Mouse (Mus musculus) erythroid progenitor cell, adult 5-6 weeks (primary cell): ENCODE measurements around the gene Osbp2. TPM values are rescaled to one million over a fixed set of nuclear protein-coding genes. Genes with fewer than 3 reads are reported as not detected.

Experiments
- ATAC-seq: replicated peaks from 2 replicates; pipeline ENCODE4 v1.8.0; 2016; ENCODE audit warnings: moderate number of reproducible peaks, mild to moderate bottlenecking, moderate TSS enrichment, inconsistent platforms; ENCODE audit not compliant: poor library complexity, low FRiP score, severe bottlenecking
- total RNA-seq, 2 experiments: library from RNA; stranded (forward) in 1 of 2; stranded (reverse) in 1 of 2; fragments of 150-400 nt in 1 of 2; fragments of 186-747, 209-891 nt in 1 of 2; gene quantifications; 2 replicates each; pipeline versions ENCODE4 v1.2.3 to v1.2.4; 2015 to 2017; ENCODE audit warnings: low replicate concordance in 2 of 2

Gene Osbp2
- total RNA-seq, 2 experiments from 2014 or later = not detected

DNA sequence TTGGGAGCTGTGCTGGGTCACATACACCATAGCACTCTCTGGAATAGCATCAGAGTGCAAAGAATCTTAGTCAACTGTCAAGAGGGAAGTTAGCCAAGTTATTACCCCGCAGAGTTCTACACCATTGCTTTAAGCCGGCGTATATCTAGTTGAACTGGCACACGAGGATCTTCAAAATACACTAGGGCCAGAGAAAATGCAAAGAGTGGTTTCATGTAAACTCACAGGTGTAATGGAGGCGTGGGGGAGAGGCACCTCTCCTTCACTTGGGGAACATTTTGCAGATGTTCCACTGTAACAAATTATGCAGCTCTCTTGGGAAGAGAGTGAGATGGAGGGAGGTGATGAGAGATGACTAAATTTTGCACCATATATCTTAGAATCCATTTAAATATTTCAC, 95.9 kb downstream of the Osbp2 start:
- ATAC-seq = no peak

DNA sequence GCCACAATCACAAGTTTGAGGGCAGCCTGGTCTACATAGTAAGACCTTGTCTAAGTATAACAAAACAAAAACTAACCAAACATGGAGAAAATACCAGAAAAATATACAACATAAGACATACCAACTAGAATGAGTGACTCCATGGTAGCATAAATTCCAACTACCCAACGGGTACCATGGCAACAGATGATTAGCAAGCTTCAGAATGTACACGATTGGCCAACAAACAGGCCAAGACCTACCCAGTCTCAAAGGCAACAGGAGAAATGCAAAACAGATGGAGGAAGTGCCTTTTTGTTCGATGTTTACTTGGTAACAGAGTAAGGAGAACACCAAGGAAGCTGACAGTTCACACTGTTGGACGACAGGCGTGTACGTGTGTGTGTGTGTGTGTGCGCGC, 96.7 kb downstream of the Osbp2 start:
- ATAC-seq = no peak

DNA sequence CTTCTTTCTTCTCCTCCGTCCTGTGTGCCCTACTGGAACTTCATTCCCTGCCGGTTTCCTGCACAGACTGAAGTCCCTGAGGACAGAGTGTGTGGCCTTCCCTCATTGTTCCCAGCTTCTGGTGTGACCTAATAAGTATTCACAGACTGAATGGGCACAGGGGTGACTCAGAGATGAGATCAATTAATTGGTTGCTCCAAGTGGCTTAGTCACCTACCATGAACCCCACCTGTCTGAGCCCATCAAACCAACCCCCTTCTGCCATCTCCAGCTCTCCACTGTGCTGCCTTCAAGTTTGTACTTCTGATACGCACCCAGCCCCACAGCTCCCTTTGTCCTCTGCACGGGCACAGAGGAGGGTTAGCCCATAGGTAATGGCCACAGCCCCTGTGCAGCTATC, 99.4 kb downstream of the Osbp2 start:
- no peak for ATAC-seq

DNA sequence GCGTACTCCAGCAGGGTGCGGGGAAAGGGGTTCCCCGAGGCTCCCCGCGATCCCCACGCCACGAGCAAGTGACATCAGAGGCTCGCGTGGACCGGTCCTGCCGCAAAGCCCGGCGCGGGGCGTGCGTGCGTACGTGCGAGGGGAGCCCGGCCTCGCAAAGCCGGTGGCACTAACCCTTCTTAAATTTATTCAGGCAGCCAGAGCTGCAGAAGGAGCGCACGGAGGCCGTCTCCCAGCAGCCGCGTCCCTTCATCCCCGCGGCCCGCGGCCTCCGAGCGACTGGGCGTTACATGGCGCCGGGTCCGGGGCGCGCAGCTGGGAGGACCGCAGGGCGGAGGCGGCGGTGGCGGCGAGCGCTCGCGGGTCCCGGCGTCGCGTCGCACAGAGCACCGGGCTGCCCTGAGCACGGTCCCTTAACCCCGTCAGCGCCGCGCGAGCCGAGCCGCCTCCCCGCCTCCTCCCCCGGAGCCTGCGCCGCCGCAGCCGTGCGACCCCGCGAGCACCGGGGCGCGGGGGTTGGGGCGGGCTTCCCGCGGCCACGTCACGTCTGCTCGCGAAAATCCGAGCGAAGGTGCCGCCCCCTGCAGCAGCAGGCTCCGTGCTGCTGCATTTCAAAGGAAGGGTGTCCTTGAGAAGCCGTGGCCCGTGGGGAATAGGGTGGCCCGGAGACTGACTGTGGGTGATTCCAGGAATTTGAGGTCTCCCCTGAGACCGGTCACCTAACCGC, 101.8 kb downstream of the Osbp2 start:
- no peak for ATAC-seq

DNA sequence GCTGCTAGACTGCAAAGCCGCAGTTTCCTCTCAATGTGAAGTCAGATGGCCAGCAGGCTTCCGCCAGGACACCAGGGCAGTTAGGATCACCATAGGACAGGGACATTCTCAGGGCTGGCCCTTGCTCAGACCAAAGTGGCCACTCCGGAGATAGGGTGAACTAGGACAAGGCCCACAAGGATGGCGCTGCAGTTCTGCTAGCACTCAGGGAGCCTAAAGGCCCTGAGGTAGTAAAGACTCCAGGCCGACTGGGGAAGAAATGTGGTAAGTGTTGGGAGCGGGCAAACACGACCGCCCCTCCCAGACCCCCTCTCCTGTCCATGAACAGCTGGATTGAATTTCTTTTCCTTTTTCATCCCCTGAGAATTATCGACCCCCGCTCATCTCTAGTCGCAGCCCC, 102.4 kb downstream of the Osbp2 start:
- no peak for ATAC-seq

DNA sequence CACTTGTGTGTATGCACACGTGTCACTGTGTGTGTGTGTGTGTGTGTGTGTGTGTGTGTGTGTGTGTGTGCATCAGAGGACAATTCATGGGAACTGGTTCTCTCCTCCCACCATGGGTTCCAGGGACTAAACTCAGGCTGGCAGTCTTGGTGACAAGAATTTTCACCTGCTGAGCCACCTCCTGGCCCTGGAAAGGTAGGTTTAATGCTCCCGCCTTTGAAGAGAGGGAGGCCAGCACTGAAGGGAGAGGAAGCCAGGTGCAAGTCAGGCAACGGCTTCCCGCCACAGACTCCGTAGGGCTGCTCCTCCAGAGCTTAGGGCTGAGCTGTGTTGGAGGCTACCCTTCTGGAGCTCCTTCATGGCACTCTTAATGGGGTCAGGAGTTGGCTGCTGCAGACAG, 104.3 kb downstream of the Osbp2 start:
- no peak for ATAC-seq

DNA sequence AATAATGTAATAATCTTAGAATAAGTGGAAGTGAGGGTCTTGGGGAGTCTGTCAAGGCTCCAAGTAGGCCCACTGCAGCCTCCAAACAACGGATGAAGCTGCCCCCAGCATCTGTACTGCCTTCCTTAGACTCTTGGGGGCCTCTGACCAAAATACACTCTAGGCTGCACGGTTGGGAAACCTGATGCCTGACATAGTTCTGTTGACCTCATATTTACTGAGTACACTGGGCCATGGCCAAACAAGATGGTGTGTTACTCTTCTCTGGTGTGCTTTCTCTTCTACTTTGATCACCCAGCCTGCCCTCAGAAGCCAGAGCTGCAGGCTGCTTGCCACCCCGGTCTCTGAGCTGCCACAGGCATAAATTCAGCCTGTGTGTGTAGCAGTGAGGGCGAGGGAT, 108.4 kb downstream of the Osbp2 start:
- no peak for ATAC-seq

DNA sequence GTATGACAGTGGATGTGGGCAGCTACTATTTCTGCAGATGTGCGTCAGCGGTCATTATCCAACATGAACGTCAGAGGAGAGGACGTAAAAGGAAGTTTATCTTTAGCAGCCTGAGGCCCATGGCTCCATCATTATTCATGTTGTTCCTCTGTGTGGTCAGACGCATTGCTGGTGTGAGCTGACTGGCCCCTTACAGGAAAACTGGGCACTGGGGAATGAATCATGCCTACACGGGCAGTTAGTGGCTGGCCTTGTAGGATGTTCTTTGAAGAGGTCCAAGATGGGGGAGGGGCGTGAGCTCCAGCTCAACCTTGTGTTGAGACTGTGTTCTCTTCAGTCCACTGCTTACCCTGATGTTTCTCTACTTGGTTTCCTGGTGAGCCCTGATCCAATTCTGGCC, 109.0 kb downstream of the Osbp2 start:
- ATAC-seq = no peak

DNA sequence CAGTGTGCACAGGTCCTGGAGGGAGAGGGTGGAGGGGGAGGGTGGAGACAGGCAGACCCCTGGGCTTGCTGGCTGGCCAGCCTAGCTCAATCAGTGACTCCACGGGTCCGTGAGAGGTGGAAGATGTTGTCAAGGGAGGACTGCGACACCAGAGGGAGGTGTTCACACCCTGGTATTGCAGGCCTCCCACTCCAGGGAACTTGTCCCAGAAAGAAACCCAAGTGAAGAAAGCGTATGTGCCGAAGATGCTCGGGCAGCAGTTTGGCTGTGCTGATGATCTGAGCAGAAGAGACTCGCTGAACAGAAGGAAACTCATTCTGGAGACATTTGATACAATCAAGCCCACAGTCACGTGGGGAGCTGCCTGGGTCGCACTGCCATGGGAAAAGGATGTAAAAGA, 109.8 kb downstream of the Osbp2 start:
- no peak for ATAC-seq

DNA sequence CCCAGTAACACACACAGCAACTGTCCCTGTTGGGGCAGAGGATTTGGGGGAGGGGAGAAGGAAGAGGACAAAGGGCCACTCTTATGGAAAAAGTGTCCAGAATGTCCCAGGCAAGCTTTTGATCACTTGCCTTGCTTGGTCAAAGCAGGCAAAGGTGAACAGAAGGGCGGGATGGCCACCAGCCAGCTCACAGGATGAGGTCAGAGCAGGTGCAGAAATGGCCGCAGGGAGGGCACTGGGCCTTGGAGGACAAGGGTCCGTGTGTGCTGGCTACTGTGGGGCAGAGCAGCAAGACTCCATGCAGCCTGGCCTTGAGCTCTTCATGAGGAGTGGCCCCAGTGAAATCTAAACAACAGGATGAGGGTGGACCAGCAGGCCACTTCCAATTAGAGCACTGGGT, 110.9 kb downstream of the Osbp2 start:
- no peak for ATAC-seq

DNA sequence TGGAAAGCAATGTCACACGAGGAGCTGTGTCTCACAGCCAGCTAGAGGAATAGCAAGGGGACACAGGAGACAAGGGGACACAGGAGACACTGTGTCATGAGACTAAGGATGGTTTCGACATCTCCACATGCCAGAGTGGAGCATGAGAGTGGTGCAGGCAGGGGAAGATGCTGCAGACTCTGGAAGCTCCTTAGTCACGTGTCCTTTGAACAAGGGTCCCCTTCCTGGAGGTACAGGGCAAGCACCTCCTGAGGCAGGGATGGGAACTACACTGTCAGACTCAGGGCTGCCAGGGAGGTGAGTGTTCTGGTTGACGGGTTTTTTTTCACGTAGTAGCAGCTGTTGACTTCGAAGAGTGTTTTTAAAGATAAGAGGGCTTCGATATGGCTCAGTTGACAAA, 113.9 kb downstream of the Osbp2 start:
- ATAC-seq = no peak

DNA sequence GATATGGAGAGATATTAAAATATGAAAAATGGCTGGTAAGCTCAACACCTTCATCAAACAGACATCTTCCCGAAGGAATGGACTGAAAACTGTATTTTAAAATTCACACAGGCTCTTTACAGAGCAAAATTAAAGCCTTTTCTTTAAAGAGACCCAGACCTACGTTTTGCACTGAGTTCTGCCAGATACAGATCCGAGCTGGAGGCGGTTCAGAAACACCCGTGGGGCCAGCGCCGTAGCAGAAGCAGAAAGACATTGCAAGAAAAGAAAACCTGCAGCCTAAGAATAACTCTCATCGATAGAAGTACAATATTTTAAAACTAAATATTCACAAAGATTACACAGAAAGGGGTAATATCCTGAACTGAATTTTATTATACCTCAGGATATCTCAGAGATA, 121.3 kb downstream of the Osbp2 start:
- no peak for ATAC-seq

DNA sequence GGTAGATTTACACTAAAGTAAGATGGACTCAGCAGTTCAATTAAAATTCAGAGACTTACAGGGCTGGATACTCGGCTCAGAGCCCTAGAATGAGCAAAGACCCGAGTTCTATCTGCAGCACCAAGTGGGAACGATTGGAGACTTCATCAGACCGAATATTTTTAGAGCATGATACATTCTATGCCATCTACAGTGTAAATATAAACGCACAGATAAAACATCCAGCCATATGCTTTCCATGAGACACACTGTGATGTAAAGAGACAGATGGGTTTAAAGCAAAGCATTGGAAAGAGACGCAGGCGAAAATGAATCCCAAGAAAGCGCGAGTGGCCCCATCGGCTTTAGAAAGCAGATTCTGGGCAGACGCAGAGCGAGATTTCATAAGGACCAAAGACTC, 122.5 kb downstream of the Osbp2 start:
- ATAC-seq = no peak

DNA sequence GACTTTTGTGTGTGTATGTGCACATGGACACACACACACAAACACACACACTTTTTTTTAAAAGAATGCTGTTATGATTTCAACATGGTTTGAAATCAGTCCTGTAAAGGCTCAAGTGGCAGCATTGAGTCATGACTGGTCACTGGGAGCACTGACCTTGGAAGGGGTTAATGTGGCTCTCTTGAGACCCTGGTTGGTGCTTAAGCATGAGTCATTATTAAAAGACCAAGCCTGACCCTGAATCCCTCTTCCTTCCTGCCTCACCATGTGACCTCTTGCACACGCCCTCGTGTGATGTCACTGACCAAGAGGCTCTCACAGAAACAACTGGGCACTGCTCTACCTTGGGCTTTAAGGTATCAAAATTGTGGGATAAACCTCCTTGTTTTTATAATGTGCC, 124.9 kb downstream of the Osbp2 start:
- ATAC-seq = no peak

DNA sequence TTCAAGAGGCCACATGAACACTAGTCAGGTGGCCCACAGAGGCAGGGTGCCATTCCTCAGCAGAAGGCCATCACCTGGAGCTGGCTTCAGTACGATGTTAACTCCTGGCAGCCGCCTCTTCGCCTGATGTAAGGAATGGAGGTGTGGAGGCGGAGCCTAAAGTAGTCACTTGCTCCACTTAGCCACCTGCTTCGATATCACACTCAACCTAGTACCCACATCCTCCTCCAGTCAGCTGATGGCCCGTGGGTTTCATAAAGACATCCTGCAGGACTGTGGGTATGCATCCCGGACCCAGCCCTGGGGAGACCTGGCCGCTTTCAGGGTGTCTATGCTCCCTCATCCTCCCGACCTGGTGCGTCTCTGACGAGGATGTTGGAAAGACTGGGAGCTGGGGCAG, 128.0 kb downstream of the Osbp2 start:
- ATAC-seq = no peak

DNA sequence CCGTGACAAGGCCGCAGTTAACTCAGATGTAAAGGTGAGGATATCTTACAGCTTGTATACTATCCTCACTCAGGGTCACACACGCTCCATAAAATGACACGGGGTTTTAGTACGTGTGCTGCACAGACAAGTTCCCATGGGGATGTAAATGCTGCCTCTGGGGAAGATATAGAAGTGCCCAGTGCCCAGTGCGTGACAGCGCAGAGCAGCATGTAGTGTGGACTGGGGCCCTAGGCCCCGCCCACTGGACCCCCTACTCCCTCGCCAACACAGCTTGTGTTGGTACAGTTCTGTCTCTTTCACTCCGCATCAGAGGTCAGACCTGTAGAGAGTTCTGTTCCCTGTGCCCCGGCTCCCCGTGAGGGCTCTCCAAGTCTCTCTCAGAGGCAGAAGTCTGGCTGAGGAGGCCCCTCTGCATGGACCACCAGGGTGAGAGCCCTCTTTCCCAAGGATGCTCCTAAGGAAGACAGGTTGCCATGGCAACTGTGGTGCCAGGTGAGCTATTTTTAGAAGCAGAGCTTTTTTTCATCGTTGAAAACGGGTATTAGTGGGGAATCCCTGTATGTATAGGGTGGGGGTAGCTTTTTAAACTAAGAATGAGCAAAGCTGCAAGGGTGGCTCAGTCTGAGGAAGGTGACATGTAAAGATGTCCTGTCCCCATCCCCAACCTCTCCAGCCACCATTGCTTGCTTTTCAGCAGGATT, 129.6 kb downstream of the Osbp2 start:
- no peak for ATAC-seq

DNA sequence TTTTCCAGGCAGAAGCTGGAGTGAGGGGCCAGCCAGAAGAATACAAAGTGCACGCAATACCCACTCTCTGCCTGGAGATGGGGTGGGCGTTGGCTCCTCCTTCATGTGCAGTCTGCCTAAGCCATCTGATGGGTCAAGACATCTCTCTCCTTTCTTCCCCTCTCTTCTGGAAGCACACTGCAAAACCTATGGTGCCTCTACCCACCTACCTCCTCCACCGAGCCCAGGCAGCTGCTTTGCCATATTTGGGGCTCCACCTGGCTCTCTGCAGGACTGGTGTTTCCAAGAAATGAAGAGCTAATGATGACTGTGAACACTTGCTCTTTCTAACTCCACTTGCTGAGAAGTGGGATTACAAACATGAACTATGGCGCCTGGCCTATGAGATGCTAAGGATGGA, 132.2 kb downstream of the Osbp2 start:
- ATAC-seq = no peak

DNA sequence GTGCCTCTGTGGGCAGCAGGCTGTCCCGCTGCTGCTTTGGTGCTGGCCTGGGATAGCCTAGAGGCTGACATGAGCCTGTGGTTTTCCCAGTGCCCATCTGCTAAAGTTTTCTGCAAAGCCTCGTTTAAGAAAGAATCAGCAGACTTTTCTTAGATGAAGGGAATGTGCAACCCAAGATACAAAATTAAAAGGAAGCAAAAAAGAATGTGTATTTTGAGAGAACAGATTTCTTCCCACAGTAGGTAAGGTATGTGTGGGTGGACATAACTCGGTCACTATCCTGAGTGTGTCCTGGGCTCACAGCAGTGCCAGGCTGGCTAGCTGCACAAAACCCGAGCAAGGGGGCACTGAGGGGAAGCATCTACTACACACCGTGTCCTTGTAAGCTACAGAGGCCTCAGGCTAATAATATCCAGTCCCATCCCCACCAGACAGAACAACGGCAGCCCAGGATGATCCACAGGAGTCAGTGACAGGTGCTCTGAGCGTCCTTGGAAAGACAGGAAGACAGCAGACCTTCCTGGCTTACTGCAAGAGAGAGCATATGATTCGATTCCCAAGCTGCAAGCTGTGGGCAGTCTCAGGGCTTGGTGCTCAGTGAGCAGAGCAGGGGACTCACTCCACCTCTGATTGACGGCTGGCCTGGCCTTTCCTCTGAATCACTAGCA, 136.1 kb downstream of the Osbp2 start:
- no peak for ATAC-seq

DNA sequence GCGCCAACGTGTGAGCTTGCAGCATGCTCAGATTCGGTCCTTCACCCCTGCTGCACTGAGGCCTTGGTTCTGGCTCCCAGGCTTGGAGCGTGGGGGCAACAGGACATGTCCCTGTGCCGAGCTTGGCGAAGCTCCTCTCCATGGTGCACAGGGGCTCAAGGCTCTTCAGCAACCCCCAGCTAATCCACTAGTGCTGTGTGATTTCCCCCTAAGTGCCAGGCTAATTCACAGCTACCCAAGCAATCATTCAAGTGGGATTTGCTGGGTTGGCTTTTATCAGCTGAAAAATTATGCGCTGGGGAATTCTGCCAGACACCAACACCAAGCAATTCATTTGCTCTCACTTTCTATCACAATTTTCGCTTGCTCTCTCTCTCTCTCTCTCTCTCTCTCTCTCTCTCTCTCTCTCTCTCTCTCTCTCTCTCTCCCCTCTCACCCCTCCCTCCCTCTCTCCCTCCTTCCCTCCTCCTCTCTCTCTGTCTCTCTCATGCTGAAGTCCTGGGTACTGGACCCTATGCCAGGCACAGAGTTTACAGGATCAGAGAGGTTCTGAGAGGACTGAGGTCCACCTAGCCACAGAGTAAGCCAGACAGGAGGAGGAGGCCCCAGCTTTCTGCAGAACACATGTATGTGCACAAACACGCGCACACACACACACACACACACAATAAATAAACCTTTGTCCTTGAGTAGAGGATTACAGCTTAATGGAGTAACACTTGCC, 138.2 kb downstream of the Osbp2 start:
- ATAC-seq = no peak

DNA sequence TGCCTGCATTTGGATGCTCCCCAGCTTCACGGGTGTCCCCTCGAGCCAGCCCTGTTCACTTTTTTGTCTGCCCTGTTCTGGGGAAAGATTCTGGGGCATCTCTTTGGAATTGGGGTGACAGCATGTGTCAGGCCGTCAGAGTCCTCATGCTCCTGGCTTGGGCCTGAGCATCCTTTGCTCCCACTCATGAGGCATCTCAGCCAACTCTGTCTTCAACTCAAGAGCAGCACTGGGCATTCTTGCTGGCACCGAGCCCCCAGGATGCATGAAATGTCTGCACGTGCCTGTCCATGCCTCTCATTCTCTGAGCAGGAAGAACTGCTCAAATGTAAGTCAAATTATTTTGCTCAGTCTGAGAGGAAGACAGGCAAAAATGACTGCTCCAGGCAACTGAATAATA, 139.0 kb downstream of the Osbp2 start:
- ATAC-seq = no peak

DNA sequence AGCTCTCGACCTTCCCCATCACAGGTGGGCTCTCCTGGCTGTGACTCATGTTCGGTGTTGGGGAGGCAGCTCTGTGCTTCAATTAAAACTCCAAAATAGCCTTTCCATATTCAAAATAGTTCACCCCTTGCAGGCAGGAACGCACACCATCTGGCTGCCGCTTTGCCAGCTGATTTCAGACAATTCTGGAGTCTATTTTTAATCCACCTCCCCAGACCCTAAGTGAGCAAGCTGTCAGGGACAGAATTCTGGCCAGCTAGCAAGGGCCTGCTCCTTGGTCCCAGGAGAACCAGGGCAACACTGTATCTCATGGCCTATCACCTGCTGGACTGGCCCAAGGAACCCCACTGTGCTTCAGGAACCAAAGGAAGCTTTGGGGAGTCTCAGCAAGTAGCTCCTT, 139.8 kb downstream of the Osbp2 start:
- no peak for ATAC-seq
